ENCODE assay signal across 8 mouse cellular contexts in genomic region chr13:22006334-22007120, GRCm38 (mm10). TPM values are rescaled to one million over a fixed set of nuclear protein-coding genes. Genes with fewer than 3 reads are reported as not detected.
DNase-seq lines count a peak whose midpoint lies in the region; ATAC-seq lines count a peak whose summit lies in the region.

No protein-coding gene starts in this region.

- WGBS in hindbrain, embryonic 10.5 days = under 1% methylated on average over 38 of the region's 38 CpGs
- WGBS in midbrain, embryonic 15.5 days = 0% methylated on average over 38 of the region's 38 CpGs

- no peaks in the 10 kb centered on the region for H3K36me3 ChIP-seq in hindbrain, embryonic 10.5 days
- H3K36me3 ChIP-seq in midbrain, embryonic 15.5 days (replicated peaks) = no peaks in the 10 kb centered on the region

- peak overlapping the region; percentile 35 for H3K9ac ChIP-seq in midbrain, embryonic 15.5 days

- H3K9me3 ChIP-seq in hindbrain, embryonic 10.5 days = no peaks in the 10 kb centered on the region
- no peaks in the 10 kb centered on the region for H3K9me3 ChIP-seq in midbrain, embryonic 15.5 days

- H3K27ac ChIP-seq in hindbrain, embryonic 10.5 days = no peak overlapping the region
- no peak overlapping the region for H3K27ac ChIP-seq in midbrain, embryonic 15.5 days

- peak; percentile 42 for DNase-seq in gastrocnemius, adult 18-20 months (ENCODE audit: low spot score)
- DNase-seq in gastrocnemius, postnatal 36 days = no peak
- peak; percentile 84 for DNase-seq in embryo, embryonic 9.5 days (ENCODE audit: extremely low spot score)
- DNase-seq in hindbrain, embryonic 10.5 days (ENCODE audit: low spot score) = peak; percentile 50
- DNase-seq in liver = peak; percentile 76
- DNase-seq in testis, postnatal 14 days (ENCODE audit: low spot score) = peak; percentile 42
- no peak for DNase-seq in ovary, postnatal 14 days (ENCODE audit: low spot score)

- peak overlapping the region; percentile 64 for H3K4me3 ChIP-seq in hindbrain, embryonic 10.5 days
- H3K4me3 ChIP-seq in midbrain, embryonic 15.5 days = peak overlapping the region; percentile 39

- H3K4me1 ChIP-seq in hindbrain, embryonic 10.5 days (replicated peaks) = peaks cover 23% of the 10 kb centered on the region
- H3K4me1 ChIP-seq in midbrain, embryonic 15.5 days = peaks cover 19% of the 10 kb centered on the region

- H3K4me2 ChIP-seq in midbrain, embryonic 15.5 days = peak overlapping the region; percentile 75

- peaks cover 100% of the 10 kb centered on the region for H3K27me3 ChIP-seq in hindbrain, embryonic 10.5 days (ENCODE audit: insufficient read depth, poor library complexity, severe bottlenecking)
- H3K27me3 ChIP-seq in midbrain, embryonic 15.5 days (replicated peaks) = peaks cover 97% of the 10 kb centered on the region

- intact Hi-C loops in gastrocnemius, postnatal 36 days (cut with DNase I) = no loop called here

- peak; percentile 55 for ATAC-seq in midbrain, embryonic 15.5 days (replicated peaks)

RNA-seq across cellular contexts. Expression of gene Prss16, which starts 3.0 kb away (rescaled TPM):
- not detected for total RNA-seq in gastrocnemius, adult 18-20 months (2021)
- 1 to 10 TPM in 1 of 2 experiments, not detected in 1; 5.4 TPM for total RNA-seq in gastrocnemius, postnatal 36 days (2021)
- polyA plus RNA-seq in hindbrain, embryonic 10.5 days (2016; fragmentation: Nextera tagmentation; extraction: Ambion mirVana) = 0.18 TPM in 1 of 2 replicates, not detected in the other
- polyA plus RNA-seq in midbrain, embryonic 15.5 days (2015; fragmentation: Nextera tagmentation; extraction: Ambion mirVana) = not detected in 2 replicates

RNA-seq across cellular contexts. Expression of gene Pom121l2, which starts 25.5 kb away (rescaled TPM):
- total RNA-seq in gastrocnemius, adult 18-20 months (2021) = not detected
- total RNA-seq in gastrocnemius, postnatal 36 days (2021) = not detected
- 0.07 TPM in 1 of 2 replicates, not detected in the other for polyA plus RNA-seq in hindbrain, embryonic 10.5 days (2016; fragmentation: Nextera tagmentation; extraction: Ambion mirVana)
- polyA plus RNA-seq in midbrain, embryonic 15.5 days (2015; fragmentation: Nextera tagmentation; extraction: Ambion mirVana) = not detected in 2 replicates

RNA-seq across cellular contexts. Expression of gene Hist1h2ah, which starts 28.8 kb away (rescaled TPM):
- total RNA-seq in gastrocnemius, adult 18-20 months (2021) = 1 to 10 TPM; 1.6 to 2.2 TPM
- 10 to 100 TPM; 12.2 to 13.3 TPM for total RNA-seq in gastrocnemius, postnatal 36 days (2021)
- polyA plus RNA-seq in hindbrain, embryonic 10.5 days (2016; fragmentation: Nextera tagmentation; extraction: Ambion mirVana) = 5.5 and 11.0 TPM in 2 replicates
- polyA plus RNA-seq in midbrain, embryonic 15.5 days (2015; fragmentation: Nextera tagmentation; extraction: Ambion mirVana) = 1.9 TPM in 1 of 2 replicates, not detected in the other

RNA-seq across cellular contexts. Expression of gene Hist1h2bk, which starts 29.1 kb away (rescaled TPM):
- 1 to 10 TPM; 2.1 to 3.6 TPM for total RNA-seq in gastrocnemius, adult 18-20 months (2021)
- 10 to 100 TPM; 10.8 to 26.5 TPM for total RNA-seq in gastrocnemius, postnatal 36 days (2021)
- polyA plus RNA-seq in hindbrain, embryonic 10.5 days (2016; fragmentation: Nextera tagmentation; extraction: Ambion mirVana) = 6.6 and 6.9 TPM in 2 replicates
- polyA plus RNA-seq in midbrain, embryonic 15.5 days (2015; fragmentation: Nextera tagmentation; extraction: Ambion mirVana) = 0.54 and 0.63 TPM in 2 replicates

RNA-seq across cellular contexts. Expression of gene Hist1h4i, which starts 34.6 kb away (rescaled TPM):
- 10 to 100 TPM; 27.1 to 27.8 TPM for total RNA-seq in gastrocnemius, adult 18-20 months (2021)
- total RNA-seq in gastrocnemius, postnatal 36 days (2021) = 10 to 100 TPM; 28.7 to 30.9 TPM
- polyA plus RNA-seq in hindbrain, embryonic 10.5 days (2016; fragmentation: Nextera tagmentation; extraction: Ambion mirVana) = 33.6 and 41.8 TPM in 2 replicates
- 5.7 and 7.7 TPM in 2 replicates for polyA plus RNA-seq in midbrain, embryonic 15.5 days (2015; fragmentation: Nextera tagmentation; extraction: Ambion mirVana)

Comparison
In these comparisons a context has a peak if more than half of its experiments do, and no peak if none do; other contexts are left out.
1. DNase-seq: peak in gastrocnemius, adult 18-20 months (single experiment), embryo, embryonic 9.5 days (single experiment), hindbrain, embryonic 10.5 days (single experiment), liver (single experiment) and testis, postnatal 14 days (single experiment); none in gastrocnemius, postnatal 36 days (0 of 2) and ovary, postnatal 14 days (single experiment).
2. RNA of gene Hist1h2ah, which starts 28.8 kb away (total RNA-seq): 12.2 to 13.3 TPM in gastrocnemius, postnatal 36 days; 1.6 to 2.2 TPM in gastrocnemius, adult 18-20 months; every median in the first group is over 4 times any median in the second.